Mouse (Mus musculus) lung, postnatal 0 days (tissue): Measurements from ENCODE around the gene Ccdc7a. TPM values are rescaled to one million over a fixed set of nuclear protein-coding genes. Genes with fewer than 3 reads are reported as not detected.

Experiments used
- ATAC-seq: fragments of 200-750 bp; cut with Nextera tagmentation; 2 replicates; pipeline ENCODE4 v1.8.0; 2017; ENCODE audit warnings: moderate library complexity
- DNase-seq: peaks from one replicate; pipeline ENCODE4 v3.0.0-alpha.2; 2016; ENCODE audit warnings: low spot score
- H3K27ac ChIP-seq: fragments of 300-500 bp; sonication (generic); 2 replicates; pipeline ENCODE4 v1.5.1; 2014; ENCODE audit warnings: antibody characterized with exemption, mild to moderate bottlenecking, low read length, mixed read lengths
- H3K27me3 ChIP-seq: fragments of 300-500 bp; sonication (generic); replicated peaks from 2 replicates; pipeline ENCODE4 v1.6.1; 2014; ENCODE audit warnings: low read length, mixed read lengths; ENCODE audit not compliant: insufficient read depth
- H3K36me3 ChIP-seq: fragments of 300-500 bp; sonication (generic); 2 replicates; pipeline ENCODE4 v1.6.1; 2014; ENCODE audit warnings: low read length, mixed read lengths; ENCODE audit not compliant: insufficient read depth
- H3K4me1 ChIP-seq: fragments of 300-500 bp; sonication (generic); 2 replicates; pipeline ENCODE4 v1.6.1; 2014; ENCODE audit warnings: antibody characterized with exemption, low read depth, low read length, mixed read lengths; ENCODE audit not compliant: insufficient read depth
- H3K4me2 ChIP-seq: fragments of 300-500 bp; sonication (generic); replicated peaks from 2 replicates; pipeline ENCODE4 v1.6.1; 2014; ENCODE audit warnings: low read depth, mild to moderate bottlenecking, low read length, moderate library complexity, mixed read lengths
- H3K4me3 ChIP-seq: fragments of 300-500 bp; sonication (generic); 2 replicates; pipeline ENCODE4 v1.5.1; 2014; ENCODE audit warnings: low read depth, low read length
- H3K9ac ChIP-seq: fragments of 300-500 bp; sonication (generic); replicated peaks from 2 replicates; pipeline ENCODE4 v1.6.1; 2014; ENCODE audit warnings: low read depth, mild to moderate bottlenecking
- H3K9me3 ChIP-seq: fragments of 300-500 bp; sonication (generic); 2 replicates; pipeline ENCODE4 v1.6.1; 2016; ENCODE audit warnings: low read length, mixed read lengths
- EP300 ChIP-seq: IDR thresholded peaks from 2 replicates; pipeline ENCODE4 v1.6.1; 2016; ENCODE audit warnings: antibody characterized with exemption, mild to moderate bottlenecking, control low read depth
- WGBS: fragments of 180-500 bp; shearing (Covaris S2); extraction: QIAGEN DNeasy Blood & Tissue Kit; methylation state at CpG from one replicate; pipeline ENCODE4 v1.1.7; 2014; 5-methylcytosine and 5-hydroxymethylcytosine counted together
- polyA plus RNA-seq: library from polyadenylated mRNA; unstranded; fragments of >200 nt; fragmentation: Nextera tagmentation; extraction: Ambion mirVana; gene quantifications from 2 replicates; pipeline ENCODE4 v1.2.1, GENCODE M21; 2015

The Ccdc7a gene
- polyA plus RNA-seq, 1 experiment from 2014 or later: not detected

DNA sequence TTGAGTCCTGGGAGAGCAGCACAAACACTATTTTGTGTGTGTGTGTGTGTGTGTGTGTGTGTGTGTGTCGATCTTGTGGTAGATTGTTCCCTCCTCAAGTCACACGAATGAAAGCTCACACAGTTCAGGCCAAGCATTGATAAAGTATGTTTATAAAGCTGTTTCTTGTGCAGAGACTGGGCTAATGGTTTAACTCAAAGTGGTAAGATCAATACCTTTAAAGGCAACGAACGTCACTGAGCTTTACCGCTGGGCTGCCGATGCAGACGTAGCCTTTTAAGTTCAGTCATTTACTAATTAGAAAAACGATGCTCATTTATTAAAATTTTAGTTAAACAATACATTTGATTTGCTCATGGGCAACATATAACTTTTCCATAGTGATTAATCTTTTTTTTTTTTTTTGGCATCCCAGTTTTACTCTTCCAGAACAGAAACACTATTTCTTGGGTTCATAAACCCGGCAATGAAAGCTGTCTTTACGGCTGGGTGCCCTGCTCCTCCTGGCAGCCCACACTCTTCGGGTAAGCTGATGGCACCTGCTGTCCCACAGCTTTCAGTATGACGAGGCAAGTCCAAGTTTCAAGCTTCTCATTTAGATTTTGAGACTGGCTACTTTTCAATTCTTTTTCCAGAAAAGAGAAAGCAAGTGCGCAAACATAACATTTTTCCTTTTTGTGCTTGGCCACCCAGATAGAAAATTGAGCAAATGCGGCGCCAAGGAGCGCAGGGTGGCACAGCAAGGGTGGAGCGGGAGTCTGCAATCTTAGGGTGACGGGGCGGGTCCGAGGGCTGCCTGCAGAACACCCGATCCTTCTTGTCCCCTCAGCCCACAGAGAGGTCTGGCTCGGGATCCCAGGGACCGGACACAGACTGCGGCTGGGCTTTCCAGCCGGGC lies 380.5 kb downstream of the Ccdc7a start:
- ATAC-seq (no peak), DNase-seq (no peak)
- 6% methylated on average over 25 of the region's 25 CpGs for WGBS
- Histone ChIP-seq H3K4me2 (peak overlapping the region; percentile 69), H3K4me3 (peak overlapping the region; percentile 96), H3K27me3 (no peaks in the 10 kb centered on the region), H3K9me3 (no peaks in the 10 kb centered on the region), H3K9ac (peak overlapping the region; percentile 99), H3K4me1 (peaks cover 11% of the 10 kb centered on the region; the same call in 1 of the 2 replicates), H3K36me3 (no peaks in the 10 kb centered on the region), H3K27ac (peak overlapping the region; percentile 100)
- TF ChIP-seq EP300: no peak

Other genes starting within 250 kb of the Ccdc7a start
- not detected in 2 replicates for gene Ccdc7b, start 1.6 kb upstream of the Ccdc7a start, polyA plus RNA-seq
- gene Gm10999, start 66.1 kb upstream of the Ccdc7a start, polyA plus RNA-seq: not detected in 2 replicates
- gene 2610044O15Rik8, start 168.9 kb upstream of the Ccdc7a start, polyA plus RNA-seq: 20.6 and 21.8 TPM in 2 replicates